Mouse (Mus musculus) intestine, embryonic 14.5 days (tissue): ENCODE measurements at regions not wholly inside any gene's neighbourhood (a gene's known extent, or its start where the extent isn't known, plus 50 kb on each side); places are given as distances from the start of the nearest gene placed in this dataset.

ENCODE experiments used
- ATAC-seq: fragments of 200-750 bp; cut with Nextera tagmentation; replicated peaks from 2 replicates; pipeline ENCODE4 v1.8.0; 2017; ENCODE audit warnings: low read depth, moderate number of reproducible peaks, moderate TSS enrichment, moderate library complexity; ENCODE audit not compliant: low FRiP score, low TSS enrichment
- DNase-seq: peaks from one replicate; pipeline ENCODE4 v3.0.0-alpha.2; 2018; ENCODE audit warnings: low spot score
- H3K27ac ChIP-seq: fragments of 300-500 bp; sonication (generic); 2 replicates; pipeline ENCODE4 v1.5.1; 2014; ENCODE audit warnings: low read depth, mild to moderate bottlenecking, control low read depth
- H3K27me3 ChIP-seq: fragments of 300-500 bp; sonication (generic); replicated peaks from 2 replicates; pipeline ENCODE4 v1.6.1; 2014; ENCODE audit warnings: low read length, control low read depth; ENCODE audit not compliant: control insufficient read depth, insufficient read depth
- H3K36me3 ChIP-seq: fragments of 300-500 bp; sonication (generic); 2 replicates; pipeline ENCODE4 v1.6.1; 2014; ENCODE audit warnings: low read length, control low read depth; ENCODE audit not compliant: control insufficient read depth, insufficient read depth
- H3K4me1 ChIP-seq: fragments of 300-500 bp; sonication (generic); replicated peaks from 2 replicates; pipeline ENCODE4 v1.6.1; 2014; ENCODE audit warnings: low read length, control low read depth, mixed read lengths; ENCODE audit not compliant: control insufficient read depth, insufficient read depth
- H3K4me2 ChIP-seq: fragments of 300-500 bp; sonication (generic); 2 replicates; pipeline ENCODE4 v1.6.1; 2014; ENCODE audit warnings: low read length
- H3K4me3 ChIP-seq: fragments of 300-500 bp; sonication (generic); 2 replicates; pipeline ENCODE4 v1.5.1; 2014; ENCODE audit warnings: low read depth, low read length, control low read depth, mixed read lengths
- H3K9ac ChIP-seq: fragments of 300-500 bp; sonication (generic); 2 replicates; pipeline ENCODE4 v1.6.1; 2014; ENCODE audit warnings: mild to moderate bottlenecking, low read length
- H3K9me3 ChIP-seq: fragments of 300-500 bp; sonication (generic); 2 replicates; pipeline ENCODE4 v1.6.1; 2016; ENCODE audit warnings: low read length, control low read depth; ENCODE audit not compliant: control insufficient read depth
- WGBS: fragments of 180-500 bp; shearing (Covaris S2); extraction: QIAGEN DNeasy Blood & Tissue Kit; methylation state at CpG from one replicate; pipeline ENCODE4 v1.1.7; 2014; 5-methylcytosine and 5-hydroxymethylcytosine counted together

DNA sequence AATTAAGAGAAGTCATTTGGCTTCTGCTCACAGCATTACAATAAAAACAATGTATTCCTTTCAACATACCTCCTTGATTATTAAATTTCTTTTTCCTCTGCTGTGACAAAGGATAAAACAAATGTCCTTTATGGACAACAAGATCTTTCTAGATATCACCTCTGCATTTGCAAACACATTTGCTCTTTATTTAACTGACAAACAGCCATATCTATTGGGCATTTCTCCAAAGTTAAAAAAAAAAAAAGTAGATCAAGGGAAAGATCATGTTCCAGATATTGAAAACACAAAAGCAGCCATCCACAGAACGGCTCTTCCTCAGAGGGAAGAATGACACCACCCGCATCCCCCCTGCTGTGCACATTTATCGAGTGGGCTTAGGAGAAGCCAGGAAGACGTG is 193.7 kb upstream of the Sesn3 start:
- ATAC-seq, result no peak
- WGBS, result 58% methylated on average over 4 of the region's 4 CpGs
- H3K4me3 ChIP-seq, result no peak overlapping the region
- no peak overlapping the region for H3K27ac ChIP-seq
- H3K36me3 ChIP-seq, result no peaks in the 10 kb centered on the region
- no peaks in the 10 kb centered on the region for H3K4me1 ChIP-seq
- H3K9ac ChIP-seq, result no peak overlapping the region
- H3K27me3 ChIP-seq, result no peaks in the 10 kb centered on the region
- no peaks in the 10 kb centered on the region for H3K9me3 ChIP-seq
- no peak for DNase-seq
- H3K4me2 ChIP-seq, result no peak overlapping the region

DNA sequence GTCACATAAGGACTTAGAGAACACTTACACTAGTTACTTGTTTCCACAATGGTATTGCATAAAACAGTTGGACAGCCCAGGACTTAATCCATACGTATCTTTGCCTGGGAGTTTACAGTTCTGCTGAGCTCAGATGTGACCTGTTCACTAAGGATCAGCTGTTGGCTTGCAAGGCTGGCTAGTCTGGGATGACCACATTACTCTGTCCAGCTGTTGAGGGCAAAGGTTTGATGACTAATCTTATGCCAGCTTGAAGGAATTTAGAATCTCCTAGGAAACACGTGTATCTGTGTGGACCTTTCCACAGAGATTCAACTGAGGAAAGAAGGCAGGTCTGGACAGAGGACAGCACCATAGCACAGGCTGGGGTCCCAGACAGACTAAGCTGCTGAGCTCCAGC is 188.7 kb upstream of the Sesn3 start:
- ATAC-seq (no peak), DNase-seq (no peak)
- Histone ChIP-seq H3K9ac (no peak overlapping the region), H3K27ac (no peak overlapping the region), H3K9me3 (no peaks in the 10 kb centered on the region), H3K4me3 (no peak overlapping the region), H3K27me3 (no peaks in the 10 kb centered on the region), H3K4me1 (0 out of 2 replicates have a peak, but pooled peaks cover 3% of the 10 kb centered on the region), H3K36me3 (no peaks in the 10 kb centered on the region), H3K4me2 (no peak overlapping the region)
- 42% methylated on average over 2 of the region's 2 CpGs for WGBS

DNA sequence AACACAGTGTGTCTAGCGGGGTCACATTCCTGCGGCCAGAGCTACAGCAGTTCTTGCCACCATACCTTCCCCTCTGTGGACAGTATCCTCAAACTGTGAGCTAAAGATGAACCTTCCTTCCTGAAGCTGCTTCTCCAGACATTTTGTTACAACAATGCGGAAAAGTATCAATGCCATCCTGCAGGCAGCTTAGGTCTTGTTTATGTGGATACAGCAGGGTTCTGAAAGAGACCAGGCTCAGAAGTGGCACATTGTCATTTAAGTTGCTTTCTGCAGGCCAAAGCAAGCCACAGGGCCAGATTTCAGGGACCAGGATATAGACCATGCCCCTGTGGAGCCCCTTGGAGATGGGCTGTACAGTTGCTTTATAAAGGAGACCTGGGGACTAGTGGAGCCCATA is 188.3 kb upstream of the Sesn3 start:
- Histone ChIP-seq H3K4me3 (no peak overlapping the region), H3K4me2 (no peak overlapping the region), H3K9ac (no peak overlapping the region), H3K27ac (no peak overlapping the region), H3K4me1 (0 out of 2 replicates have a peak, but pooled peaks cover 3% of the 10 kb centered on the region), H3K36me3 (no peaks in the 10 kb centered on the region), H3K9me3 (no peaks in the 10 kb centered on the region), H3K27me3 (no peaks in the 10 kb centered on the region)
- ATAC-seq (no peak), DNase-seq (no peak)
- WGBS, result 81% methylated on average over 3 of the region's 3 CpGs

DNA sequence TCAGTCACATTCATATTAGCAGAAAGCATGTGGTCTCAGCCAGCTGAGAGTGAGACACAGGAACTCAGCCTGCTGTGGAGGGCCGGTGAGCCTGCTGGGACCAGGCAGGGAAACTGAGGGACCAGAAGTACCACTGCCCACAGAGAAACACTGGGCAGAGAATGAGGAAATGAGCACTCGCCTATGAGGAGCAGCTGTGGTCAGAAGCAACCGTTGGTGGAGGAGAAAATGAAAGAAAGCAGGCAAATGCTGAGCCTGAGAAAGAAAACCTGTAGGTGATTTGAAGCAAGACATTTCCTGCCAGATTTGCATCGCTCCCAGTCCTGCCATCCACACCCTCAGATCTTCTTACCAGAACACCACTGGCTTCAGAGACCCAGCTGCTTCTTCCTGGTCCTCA is 187.0 kb upstream of the Sesn3 start:
- H3K27ac ChIP-seq, result no peak overlapping the region
- H3K27me3 ChIP-seq, result no peaks in the 10 kb centered on the region
- no peak for DNase-seq
- H3K9me3 ChIP-seq, result no peaks in the 10 kb centered on the region
- H3K4me1 ChIP-seq, result 0 out of 2 replicates have a peak, but pooled peaks cover 3% of the 10 kb centered on the region
- no peak overlapping the region for H3K9ac ChIP-seq
- H3K4me3 ChIP-seq, result no peak overlapping the region
- ATAC-seq, result no peak
- 67% methylated on average over 4 of the region's 4 CpGs for WGBS
- H3K36me3 ChIP-seq, result no peaks in the 10 kb centered on the region
- H3K4me2 ChIP-seq, result no peak overlapping the region

DNA sequence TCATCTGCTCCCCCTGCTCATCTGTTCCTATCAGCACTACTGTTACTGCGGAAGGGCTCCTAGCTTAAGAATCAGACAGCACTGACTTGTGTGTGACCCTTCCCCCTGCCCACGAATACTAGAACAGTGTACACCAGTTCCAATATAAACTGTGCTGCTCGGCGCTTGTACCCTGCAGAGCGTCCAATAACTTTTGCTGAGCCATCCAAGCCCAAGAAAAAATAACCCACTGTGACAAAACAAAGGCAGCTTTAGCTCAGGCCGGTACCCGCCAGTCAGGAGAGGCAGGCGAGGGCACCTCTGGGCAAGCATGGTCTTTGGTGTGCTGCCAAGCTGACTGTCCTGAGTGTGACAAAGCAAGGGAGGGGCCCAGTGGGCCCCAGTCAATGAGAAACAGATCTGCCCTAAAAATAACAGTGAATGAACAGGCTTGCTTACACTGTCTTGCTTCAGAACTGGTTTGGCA is 185.0 kb upstream of the Sesn3 start:
- Histone ChIP-seq H3K36me3 (no peaks in the 10 kb centered on the region), H3K4me1 (0 out of 2 replicates have a peak, but pooled peaks cover 3% of the 10 kb centered on the region), H3K27ac (no peak overlapping the region), H3K9ac (no peak overlapping the region), H3K4me2 (no peak overlapping the region), H3K9me3 (no peaks in the 10 kb centered on the region), H3K27me3 (no peaks in the 10 kb centered on the region), H3K4me3 (no peak overlapping the region)
- DNase-seq (no peak), ATAC-seq (no peak)
- WGBS, result 54% methylated on average over 8 of the region's 8 CpGs

DNA sequence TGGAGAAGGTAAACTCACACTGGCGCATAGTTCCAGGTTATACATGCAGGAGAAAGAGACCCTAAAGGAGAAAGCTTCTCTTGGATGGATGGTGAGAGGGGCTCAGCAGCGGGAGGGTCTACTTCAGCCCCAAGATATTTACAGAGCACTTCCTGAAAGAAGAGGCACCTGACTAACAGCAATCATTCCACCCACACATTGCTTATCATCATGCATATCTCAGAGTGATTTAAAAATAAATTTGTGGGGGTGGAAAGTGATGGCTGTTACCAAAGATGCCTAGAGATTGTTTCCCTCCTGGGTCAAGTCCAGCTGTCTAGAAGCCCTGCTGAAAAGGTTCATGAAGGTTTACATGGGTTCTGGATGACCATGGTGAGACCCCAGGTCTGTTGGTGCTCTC is 184.4 kb upstream of the Sesn3 start:
- no peaks in the 10 kb centered on the region for H3K36me3 ChIP-seq
- H3K4me3 ChIP-seq, result no peak overlapping the region
- H3K9ac ChIP-seq, result no peak overlapping the region
- no peak overlapping the region for H3K4me2 ChIP-seq
- WGBS, result 79% methylated on average over 2 of the region's 2 CpGs
- 0 out of 2 replicates have a peak, but pooled peaks cover 3% of the 10 kb centered on the region for H3K4me1 ChIP-seq
- H3K27me3 ChIP-seq, result no peaks in the 10 kb centered on the region
- H3K9me3 ChIP-seq, result no peaks in the 10 kb centered on the region
- no peak overlapping the region for H3K27ac ChIP-seq
- DNase-seq, result no peak
- no peak for ATAC-seq

DNA sequence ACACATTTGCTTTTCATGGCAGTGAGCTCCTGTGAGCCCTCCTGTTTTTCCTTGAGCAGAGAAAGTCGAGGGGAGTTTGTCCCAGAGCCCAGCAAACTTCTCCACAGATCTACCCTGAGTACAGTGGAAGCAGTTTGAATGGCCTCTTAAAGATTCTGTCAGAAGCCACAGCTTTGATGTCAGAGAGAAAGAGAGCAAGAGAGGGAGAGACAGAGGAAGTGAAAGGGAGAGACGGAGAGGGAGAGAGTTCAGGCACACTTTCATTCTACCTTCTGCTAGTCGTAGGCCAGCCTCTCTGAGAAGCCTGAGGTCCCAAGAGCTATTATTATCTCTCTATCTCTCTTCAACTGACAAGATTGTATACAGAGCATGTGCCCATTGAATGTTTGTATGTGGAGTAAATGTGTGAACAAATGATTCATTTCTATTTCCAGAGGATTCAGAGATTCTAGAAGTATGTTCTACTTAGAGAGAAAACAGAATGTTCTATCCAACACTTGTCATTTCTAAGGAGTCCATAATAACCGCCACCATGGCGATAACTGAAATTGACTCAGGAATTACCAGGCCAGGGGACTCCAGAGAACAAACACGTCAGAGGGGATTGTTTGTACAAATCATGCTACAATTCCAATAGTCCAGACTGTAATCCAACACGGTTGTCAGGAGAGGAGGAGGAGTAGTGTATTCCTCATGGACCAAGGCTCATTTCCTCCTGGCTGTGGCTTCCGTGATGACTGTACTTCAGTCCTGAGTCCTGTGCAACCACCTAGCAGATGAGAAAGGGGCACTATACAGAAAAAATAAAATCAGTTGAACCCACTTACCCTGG is 183.6 kb upstream of the Sesn3 start:
- Histone ChIP-seq H3K4me3 (no peak overlapping the region), H3K9ac (no peak overlapping the region), H3K27ac (no peak overlapping the region), H3K36me3 (no peaks in the 10 kb centered on the region), H3K9me3 (no peaks in the 10 kb centered on the region), H3K27me3 (no peaks in the 10 kb centered on the region), H3K4me1 (0 out of 2 replicates have a peak, but pooled peaks cover 3% of the 10 kb centered on the region), H3K4me2 (no peak overlapping the region)
- 75% methylated on average over 8 of the region's 8 CpGs for WGBS
- ATAC-seq (no peak), DNase-seq (no peak)

DNA sequence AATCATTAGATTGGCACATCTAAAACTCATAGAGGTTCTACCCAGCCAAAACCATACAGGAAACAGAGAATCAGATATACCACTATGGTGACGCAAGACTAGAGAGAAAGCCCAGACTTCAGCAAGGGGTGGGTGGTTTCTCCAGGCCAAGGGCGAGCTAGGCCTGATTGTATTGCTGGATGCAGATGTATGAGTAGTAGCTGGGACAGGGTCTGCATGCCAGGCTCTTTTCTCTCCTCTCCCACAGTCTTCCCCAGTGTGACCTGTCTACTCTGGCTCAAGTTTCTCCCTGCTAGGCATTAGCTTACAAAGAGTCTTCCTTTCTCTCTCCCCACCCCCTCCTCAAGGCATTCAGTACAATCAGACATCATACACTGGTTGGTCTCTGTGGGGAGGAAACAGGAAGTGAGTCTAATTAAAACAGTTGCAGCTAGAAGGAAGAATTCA is 181.8 kb upstream of the Sesn3 start:
- 81% methylated on average over 2 of the region's 2 CpGs for WGBS
- H3K27ac ChIP-seq, result no peak overlapping the region
- no peak for ATAC-seq
- no peaks in the 10 kb centered on the region for H3K36me3 ChIP-seq
- H3K9ac ChIP-seq, result no peak overlapping the region
- H3K4me1 ChIP-seq, result 0 out of 2 replicates have a peak, but pooled peaks cover 3% of the 10 kb centered on the region
- no peaks in the 10 kb centered on the region for H3K9me3 ChIP-seq
- no peak overlapping the region for H3K4me3 ChIP-seq
- H3K4me2 ChIP-seq, result no peak overlapping the region
- DNase-seq, result no peak
- no peaks in the 10 kb centered on the region for H3K27me3 ChIP-seq

DNA sequence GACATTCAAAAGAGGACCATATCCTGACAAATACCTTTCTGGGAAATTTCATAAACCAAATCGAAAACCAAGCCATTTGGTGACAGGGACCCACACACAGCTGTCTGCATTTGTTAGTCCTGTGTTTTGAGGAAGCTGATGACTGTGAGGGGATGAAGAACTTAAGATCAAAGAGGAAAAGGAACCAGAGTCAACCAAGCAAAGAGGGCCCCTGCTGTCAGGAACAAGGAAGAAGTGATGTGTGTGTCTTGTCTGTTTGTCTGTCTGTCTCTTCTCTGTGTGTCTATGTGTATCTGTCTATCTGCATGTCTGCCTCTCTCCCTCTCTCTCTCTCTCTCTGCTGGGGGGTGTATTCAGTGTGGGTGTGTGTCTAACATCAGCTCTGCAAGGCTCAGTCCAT is 171.3 kb upstream of the Sesn3 start:
- H3K4me1 ChIP-seq, result no peaks in the 10 kb centered on the region
- ATAC-seq (no peak), DNase-seq (no peak)
- H3K27me3 ChIP-seq, result no peaks in the 10 kb centered on the region
- H3K9me3 ChIP-seq, result no peaks in the 10 kb centered on the region
- H3K4me3 ChIP-seq, result no peak overlapping the region
- WGBS, result 83% methylated on average over 1 of the region's 1 CpGs
- no peak overlapping the region for H3K27ac ChIP-seq
- H3K9ac ChIP-seq, result no peak overlapping the region
- H3K4me2 ChIP-seq, result no peak overlapping the region
- no peaks in the 10 kb centered on the region for H3K36me3 ChIP-seq
